Mouse (Mus musculus): Measurements from ENCODE around the gene Slco2b1. TPM values are rescaled to one million over a fixed set of nuclear protein-coding genes. Genes with fewer than 3 reads are reported as not detected.

Gene Slco2b1
- polyA plus RNA-seq, 1 experiment from 2014 or later = 1.3 TPM

DNA sequence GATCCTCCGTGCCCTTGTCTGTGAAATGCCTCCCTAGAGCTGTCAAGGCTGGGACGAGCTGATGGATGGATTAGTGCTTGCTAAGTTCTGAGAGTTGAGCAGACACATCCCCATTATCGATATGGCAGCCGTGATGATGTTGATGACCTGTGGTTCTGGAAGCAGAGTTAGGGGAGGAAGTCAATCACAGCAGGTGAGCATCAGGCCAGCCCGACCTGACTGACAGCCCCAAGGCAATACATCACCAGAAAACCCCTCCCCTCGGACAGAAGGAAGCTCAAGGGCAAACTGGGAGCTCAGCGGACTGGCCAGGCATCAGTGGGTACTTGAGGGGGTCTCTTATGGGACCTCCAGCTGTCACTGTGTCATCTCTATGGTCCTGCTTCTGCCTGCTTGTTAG is 1.1 kb downstream of the Slco2b1 start:
- 55% methylated on average over 7 of the region's 7 CpGs for WGBS
- Histone ChIP-seq H3K36me3 (ENCODE audit: control insufficient read depth, insufficient read depth, low read length) (no peaks in the 10 kb centered on the region), H3K4me2 (ENCODE audit: low read length) (no peak overlapping the region), H3K9ac (ENCODE audit: low read length) (no peak overlapping the region), H3K4me3 (ENCODE audit: control insufficient read depth in 1 of 2, insufficient read depth in 1 of 2, low read depth in 1 of 2, low read length in 2 of 2) (no peak overlapping the region), H3K27me3 (ENCODE audit: control insufficient read depth, insufficient read depth, low read length) (peaks cover 20% of the 10 kb centered on the region; the same call in 1 of the 2 replicates), H3K9me3 (ENCODE audit: control insufficient read depth, low read length) (no peaks in the 10 kb centered on the region), H3K27ac (replicated peaks in 1 of 2; ENCODE audit: control insufficient read depth in 1 of 2, insufficient read depth in 1 of 2, low read depth in 2 of 2, low read length in 2 of 2) (no peak overlapping the region), H3K4me1 (ENCODE audit: control insufficient read depth in 2 of 2, insufficient read depth in 2 of 2, low read length in 2 of 2) (peaks cover 5 to 6% of the 10 kb centered on the region in 2 experiments; a peak in 2 of 4 replicates)
- no peak for ATAC-seq (ENCODE audit: insufficient number of reproducible peaks, insufficient read depth, low FRiP score, low read depth)

- Histone ChIP-seq H3K4me2 (ENCODE audit: low read length) (no peak overlapping the region), H3K4me3 (ENCODE audit: control insufficient read depth in 1 of 2, insufficient read depth in 1 of 2, low read depth in 1 of 2, low read length in 2 of 2) (no peak overlapping the region), H3K27ac (replicated peaks in 1 of 2; ENCODE audit: control insufficient read depth in 1 of 2, insufficient read depth in 1 of 2, low read depth in 2 of 2, low read length in 2 of 2) (no peak overlapping the region), H3K9me3 (ENCODE audit: control insufficient read depth, low read length) (no peaks in the 10 kb centered on the region), H3K4me1 (ENCODE audit: control insufficient read depth in 2 of 2, insufficient read depth in 2 of 2, low read length in 2 of 2) (peaks cover 5 to 6% of the 10 kb centered on the region in 2 experiments; a peak in 2 of 4 replicates), H3K36me3 (ENCODE audit: control insufficient read depth, insufficient read depth, low read length) (no peaks in the 10 kb centered on the region), H3K27me3 (ENCODE audit: control insufficient read depth, insufficient read depth, low read length) (peaks cover 20% of the 10 kb centered on the region; the same call in 1 of the 2 replicates), H3K9ac (ENCODE audit: low read length) (no peak overlapping the region)
- ATAC-seq (ENCODE audit: insufficient number of reproducible peaks, insufficient read depth, low FRiP score, low read depth) = no peak
- 65% methylated on average over 5 of the region's 5 CpGs for WGBS
These were observed 2.4 kb downstream of the Slco2b1 start for GRCm38 (mm10) chr7:99708750-99709149.

DNA sequence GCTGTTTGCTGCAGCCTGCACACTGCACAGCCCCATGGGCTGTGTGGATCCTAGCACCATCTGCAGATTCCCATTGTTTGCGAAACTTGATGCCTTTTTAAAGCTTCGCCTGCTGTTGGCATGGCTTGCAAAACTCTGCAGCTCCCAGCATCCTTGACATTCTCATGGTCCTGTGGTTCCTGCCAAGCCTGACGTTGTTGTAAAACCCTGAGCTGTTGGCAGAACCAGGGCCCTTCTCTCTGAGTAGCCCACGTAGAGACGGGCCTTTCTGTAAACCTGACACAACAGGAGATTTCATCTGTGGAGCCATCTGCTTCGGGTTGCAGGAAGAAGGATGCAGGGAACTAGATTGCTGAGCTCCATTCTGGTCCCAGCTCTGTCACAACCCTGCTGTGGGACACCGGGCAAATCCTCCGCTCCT is 2.8 kb downstream of the Slco2b1 start:
- WGBS = 63% methylated on average over 8 of the region's 8 CpGs
- Histone ChIP-seq H3K9ac (ENCODE audit: low read length) (no peak overlapping the region), H3K4me3 (ENCODE audit: control insufficient read depth in 1 of 2, insufficient read depth in 1 of 2, low read depth in 1 of 2, low read length in 2 of 2) (no peak overlapping the region), H3K9me3 (ENCODE audit: control insufficient read depth, low read length) (no peaks in the 10 kb centered on the region), H3K27ac (replicated peaks in 1 of 2; ENCODE audit: control insufficient read depth in 1 of 2, insufficient read depth in 1 of 2, low read depth in 2 of 2, low read length in 2 of 2) (no peak overlapping the region), H3K36me3 (ENCODE audit: control insufficient read depth, insufficient read depth, low read length) (no peaks in the 10 kb centered on the region), H3K4me2 (ENCODE audit: low read length) (no peak overlapping the region), H3K4me1 (ENCODE audit: control insufficient read depth in 2 of 2, insufficient read depth in 2 of 2, low read length in 2 of 2) (peaks cover 5 to 6% of the 10 kb centered on the region in 2 experiments; a peak in 2 of 4 replicates), H3K27me3 (ENCODE audit: control insufficient read depth, insufficient read depth, low read length) (peaks cover 20% of the 10 kb centered on the region; the same call in 1 of the 2 replicates)
- ATAC-seq (ENCODE audit: insufficient number of reproducible peaks, insufficient read depth, low FRiP score, low read depth) = no peak

GRCm38 (mm10) chr7:99707671-99708070 is 3.5 kb downstream of the Slco2b1 start:
- no peak overlapping the region for H3K27ac ChIP-seq (replicated peaks in 1 of 2; ENCODE audit: control insufficient read depth in 1 of 2, insufficient read depth in 1 of 2, low read depth in 2 of 2, low read length in 2 of 2)
- 65% methylated on average over 6 of the region's 6 CpGs for WGBS
- peaks cover 20% of the 10 kb centered on the region; the same call in 1 of the 2 replicates for H3K27me3 ChIP-seq (ENCODE audit: control insufficient read depth, insufficient read depth, low read length)
- H3K4me2 ChIP-seq (ENCODE audit: low read length) = no peak overlapping the region
- ATAC-seq (ENCODE audit: insufficient number of reproducible peaks, insufficient read depth, low FRiP score, low read depth) = no peak
- H3K9me3 ChIP-seq (ENCODE audit: control insufficient read depth, low read length) = no peaks in the 10 kb centered on the region
- H3K4me3 ChIP-seq (ENCODE audit: control insufficient read depth in 1 of 2, insufficient read depth in 1 of 2, low read depth in 1 of 2, low read length in 2 of 2) = no peak overlapping the region
- no peak overlapping the region for H3K9ac ChIP-seq (ENCODE audit: low read length)
- no peaks in the 10 kb centered on the region for H3K36me3 ChIP-seq (ENCODE audit: control insufficient read depth, insufficient read depth, low read length)
- peaks cover 5 to 6% of the 10 kb centered on the region in 2 experiments; a peak in 2 of 4 replicates for H3K4me1 ChIP-seq (ENCODE audit: control insufficient read depth in 2 of 2, insufficient read depth in 2 of 2, low read length in 2 of 2)

DNA sequence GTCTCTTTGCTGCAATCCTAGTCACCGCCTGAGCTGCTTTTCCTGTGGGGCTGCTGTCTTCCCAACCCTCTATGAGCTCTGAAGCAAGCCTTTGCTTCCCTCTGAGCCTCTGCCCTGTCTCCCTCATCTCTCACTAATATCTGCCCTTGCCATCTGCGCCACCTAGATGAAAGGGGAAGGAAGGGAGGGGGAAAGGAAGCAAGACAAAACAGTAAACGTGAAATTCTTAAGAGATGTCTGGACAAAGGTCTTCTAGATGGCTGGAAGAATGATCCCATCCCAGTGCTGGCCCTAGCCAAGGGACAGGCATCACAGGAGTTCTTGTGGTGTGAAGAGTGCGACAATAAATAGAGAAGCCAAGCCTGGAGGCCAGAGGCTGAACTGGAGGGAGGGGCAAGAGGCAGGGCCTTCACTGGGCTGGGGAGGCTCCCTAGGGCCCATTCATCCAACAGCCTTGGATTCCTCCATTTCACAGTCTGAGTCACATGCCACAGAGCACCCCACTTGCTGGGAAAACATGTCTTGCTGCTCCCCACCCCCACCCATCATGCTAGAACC is 4.0 kb downstream of the Slco2b1 start:
- WGBS = 49% methylated on average over 4 of the region's 4 CpGs
- Histone ChIP-seq H3K27me3 (ENCODE audit: control insufficient read depth, insufficient read depth, low read length) (peaks cover 20% of the 10 kb centered on the region; the same call in 1 of the 2 replicates), H3K9ac (ENCODE audit: low read length) (no peak overlapping the region), H3K9me3 (ENCODE audit: control insufficient read depth, low read length) (no peaks in the 10 kb centered on the region), H3K4me3 (ENCODE audit: control insufficient read depth in 1 of 2, insufficient read depth in 1 of 2, low read depth in 1 of 2, low read length in 2 of 2) (no peak overlapping the region), H3K4me1 (ENCODE audit: control insufficient read depth in 2 of 2, insufficient read depth in 2 of 2, low read length in 2 of 2) (peaks cover 5 to 9% of the 10 kb centered on the region in 2 experiments; a peak in 2 of 4 replicates), H3K36me3 (ENCODE audit: control insufficient read depth, insufficient read depth, low read length) (no peaks in the 10 kb centered on the region), H3K27ac (replicated peaks in 1 of 2; ENCODE audit: control insufficient read depth in 1 of 2, insufficient read depth in 1 of 2, low read depth in 2 of 2, low read length in 2 of 2) (peak overlapping the region in 1 of 2 experiments; percentile 4; a peak in 2 of 4 replicates), H3K4me2 (ENCODE audit: low read length) (no peak overlapping the region)
- ATAC-seq (ENCODE audit: insufficient number of reproducible peaks, insufficient read depth, low FRiP score, low read depth) = no peak

DNA sequence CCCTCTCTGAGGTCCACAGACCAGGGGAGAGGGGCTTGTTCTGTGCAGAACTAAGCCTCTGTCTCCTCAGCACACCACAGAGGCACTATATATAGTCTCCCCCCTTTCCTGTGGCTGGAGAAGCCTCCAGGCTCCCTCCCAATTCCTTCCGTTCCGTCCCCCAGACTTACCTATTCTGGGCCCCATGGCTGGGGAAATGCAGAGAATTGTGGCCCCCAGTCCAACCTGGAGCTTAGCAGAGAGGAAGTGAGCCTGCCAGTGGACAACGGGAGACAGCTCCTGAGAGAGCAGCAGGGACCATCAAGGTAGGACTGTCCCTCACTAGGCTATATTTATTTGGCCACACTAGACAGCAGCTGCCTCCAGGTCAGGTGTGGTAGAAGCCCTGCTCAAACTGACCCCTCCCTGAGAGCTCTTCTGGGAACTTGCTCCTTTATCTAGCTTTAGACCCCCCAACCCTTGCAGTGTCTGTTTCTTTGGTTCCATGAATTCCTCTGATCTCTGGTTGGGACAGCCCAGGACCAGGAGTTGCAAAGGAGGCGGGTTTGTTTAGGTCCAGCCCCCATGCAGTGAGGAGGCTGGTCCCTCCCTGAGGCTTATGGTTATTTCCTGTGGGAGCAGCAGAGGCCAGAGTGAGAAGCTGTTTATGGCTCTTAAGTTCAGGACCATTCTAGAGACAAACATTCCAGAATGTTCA is 4.7 kb downstream of the Slco2b1 start:
- Histone ChIP-seq H3K4me2 (ENCODE audit: low read length) (no peak overlapping the region), H3K27ac (replicated peaks in 1 of 2; ENCODE audit: control insufficient read depth in 1 of 2, insufficient read depth in 1 of 2, low read depth in 2 of 2, low read length in 2 of 2) (peak overlapping the region in 1 of 2 experiments; percentile 8; a peak in 2 of 4 replicates), H3K9ac (ENCODE audit: low read length) (no peak overlapping the region), H3K4me3 (ENCODE audit: control insufficient read depth in 1 of 2, insufficient read depth in 1 of 2, low read depth in 1 of 2, low read length in 2 of 2) (no peak overlapping the region), H3K4me1 (ENCODE audit: control insufficient read depth in 2 of 2, insufficient read depth in 2 of 2, low read length in 2 of 2) (peaks cover 5 to 9% of the 10 kb centered on the region in 2 experiments; a peak in 2 of 4 replicates), H3K36me3 (ENCODE audit: control insufficient read depth, insufficient read depth, low read length) (no peaks in the 10 kb centered on the region), H3K27me3 (ENCODE audit: control insufficient read depth, insufficient read depth, low read length) (peaks cover 20% of the 10 kb centered on the region; the same call in 1 of the 2 replicates), H3K9me3 (ENCODE audit: control insufficient read depth, low read length) (no peaks in the 10 kb centered on the region)
- no peak for ATAC-seq (ENCODE audit: insufficient number of reproducible peaks, insufficient read depth, low FRiP score, low read depth)
- WGBS = 44% methylated on average over 4 of the region's 4 CpGs

DNA sequence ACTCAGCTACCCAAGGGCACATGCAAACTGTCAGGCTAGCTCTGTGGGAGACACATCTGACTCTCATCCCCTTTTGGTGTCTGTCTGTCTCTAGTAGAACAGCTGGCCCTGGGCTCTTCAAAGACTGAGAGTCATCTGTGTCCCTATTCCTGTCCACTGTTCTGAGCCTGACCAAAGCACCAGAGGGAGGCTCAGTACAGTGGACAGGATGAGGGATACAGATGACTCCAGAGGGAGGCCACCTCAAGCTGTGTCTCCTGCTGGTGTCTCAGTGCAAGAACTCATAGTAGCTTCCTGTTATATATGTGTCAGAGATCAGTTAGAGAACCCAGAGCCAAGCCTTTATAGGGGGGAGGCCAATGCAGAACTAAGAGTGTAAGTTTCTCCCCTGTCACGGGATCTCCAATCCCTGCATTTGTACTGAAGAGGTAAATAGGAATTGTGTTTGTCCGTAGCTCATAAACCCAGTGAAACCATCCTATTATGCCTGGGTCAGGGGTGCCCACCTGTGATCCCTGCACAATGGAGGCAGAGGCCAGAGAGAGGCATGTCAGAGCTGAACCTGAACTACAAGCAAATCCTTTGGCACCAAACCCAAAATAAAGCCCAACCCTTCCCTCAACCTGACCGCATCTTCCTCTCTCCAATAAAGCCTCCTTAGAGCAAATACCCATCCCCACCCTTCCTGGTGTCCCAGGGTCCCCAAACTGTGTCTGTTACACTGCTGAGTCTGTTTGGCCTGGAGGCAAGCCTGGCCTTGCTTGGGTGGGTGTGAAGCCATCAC is 6.2 kb downstream of the Slco2b1 start:
- ATAC-seq (ENCODE audit: insufficient number of reproducible peaks, insufficient read depth, low FRiP score, low read depth) = no peak
- Histone ChIP-seq H3K27me3 (ENCODE audit: control insufficient read depth, insufficient read depth, low read length) (peaks cover 23% of the 10 kb centered on the region; the same call in 1 of the 2 replicates), H3K27ac (replicated peaks in 1 of 2; ENCODE audit: control insufficient read depth in 1 of 2, insufficient read depth in 1 of 2, low read depth in 2 of 2, low read length in 2 of 2) (no peak overlapping the region), H3K36me3 (ENCODE audit: control insufficient read depth, insufficient read depth, low read length) (no peaks in the 10 kb centered on the region), H3K9me3 (ENCODE audit: control insufficient read depth, low read length) (no peaks in the 10 kb centered on the region), H3K4me1 (ENCODE audit: control insufficient read depth in 2 of 2, insufficient read depth in 2 of 2, low read length in 2 of 2) (peaks cover 5 to 9% of the 10 kb centered on the region in 2 experiments; a peak in 2 of 4 replicates), H3K4me2 (ENCODE audit: low read length) (no peak overlapping the region), H3K9ac (ENCODE audit: low read length) (no peak overlapping the region), H3K4me3 (ENCODE audit: control insufficient read depth in 1 of 2, insufficient read depth in 1 of 2, low read depth in 1 of 2, low read length in 2 of 2) (no peak overlapping the region)
- 87% methylated on average over 3 of the region's 3 CpGs for WGBS

Data from heart, embryonic 14.5 days (tissue).